Mouse (Mus musculus) forelimb bud, embryonic 11.5 days (tissue): ENCODE results near the gene Polr3b.

ENCODE experiments used
- DNase-seq: peaks from one replicate; pipeline ENCODE4 v3.0.0-alpha.2; 2012; ENCODE audit warnings: low read depth, low spot score

Polr3b gene

DNA sequence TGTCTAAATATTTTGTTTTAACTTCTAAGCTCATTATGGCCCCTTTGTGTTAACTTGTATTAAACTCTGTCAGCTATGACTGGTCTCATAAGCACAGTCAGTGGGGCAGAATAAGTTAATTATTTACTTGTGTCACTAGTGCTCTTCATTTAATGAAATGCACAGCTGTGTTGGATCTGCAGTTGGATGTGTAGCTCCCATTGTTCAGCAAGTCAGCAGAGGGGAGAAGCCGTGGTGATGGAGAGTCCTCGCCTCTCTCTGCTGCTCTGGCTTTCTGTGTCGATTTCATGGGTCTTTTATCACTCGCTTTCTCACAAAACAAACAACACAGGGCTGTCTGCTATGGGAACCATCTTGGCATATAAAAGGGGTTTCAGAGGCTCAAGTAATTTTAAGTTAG lies 88.7 kb downstream of the Polr3b start:
- no peak for DNase-seq

GRCm38 (mm10) chr10:84711479-84711878 lies 89.4 kb downstream of the Polr3b start:
- no peak for DNase-seq

DNA sequence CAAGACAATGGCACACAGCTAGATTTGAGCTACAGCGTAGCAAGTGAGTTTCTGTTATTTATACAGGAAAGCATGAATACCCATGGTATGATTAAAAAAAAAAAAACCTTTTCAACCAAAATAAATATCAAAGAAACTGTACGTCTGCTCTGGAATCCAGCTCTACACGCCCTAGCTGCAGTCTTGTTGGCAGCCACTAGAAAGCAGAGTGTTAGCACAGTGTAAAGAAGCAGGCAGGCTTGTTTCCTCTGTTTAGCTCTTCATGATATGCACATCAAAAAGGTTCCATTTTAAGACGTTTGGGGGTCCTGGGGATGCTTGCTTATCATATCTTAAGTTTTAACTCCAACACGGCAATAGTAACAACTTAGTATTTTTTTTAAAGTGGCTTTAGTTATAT lies 89.8 kb downstream of the Polr3b start:
- no peak for DNase-seq

DNA sequence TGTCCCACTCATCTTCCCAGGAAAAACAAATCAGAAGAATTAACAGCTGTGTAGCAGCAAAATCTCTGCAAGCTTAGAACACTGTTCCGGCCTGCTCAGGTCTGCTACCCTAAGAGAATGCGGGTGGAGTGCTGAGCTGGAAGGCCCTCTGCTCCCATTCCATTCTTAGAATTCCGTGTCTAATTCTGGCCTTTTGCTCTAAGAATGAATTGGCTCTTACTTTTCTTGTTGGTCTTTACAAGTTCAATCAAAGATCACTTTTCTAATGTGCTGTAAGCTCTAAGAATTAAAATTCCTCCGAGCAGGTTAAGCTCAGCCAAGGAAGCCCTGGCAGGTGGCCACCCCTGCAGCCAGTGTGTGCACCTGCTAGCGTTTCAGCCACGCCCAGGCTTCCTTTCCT lies 90.4 kb downstream of the Polr3b start:
- no peak for DNase-seq

DNA sequence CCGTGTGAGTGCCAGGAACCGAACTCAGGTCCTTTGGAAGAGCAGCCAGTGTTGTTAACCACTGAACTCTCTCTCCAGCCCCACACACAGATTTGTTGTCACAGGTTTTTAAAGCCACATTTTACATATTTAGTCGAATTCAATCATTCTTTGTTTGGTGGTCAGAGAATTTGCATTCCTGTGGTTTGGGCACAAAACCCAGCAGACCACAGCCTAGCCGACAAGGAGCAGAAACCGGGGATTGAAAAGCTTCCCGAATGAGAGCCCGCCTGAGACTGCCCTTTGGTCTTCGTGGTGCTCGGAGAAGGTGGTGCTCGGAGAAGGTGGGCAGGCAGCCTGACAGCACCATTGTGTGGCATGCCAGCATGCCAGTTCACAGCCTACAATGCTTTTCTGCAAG lies 91.0 kb downstream of the Polr3b start:
- no peak for DNase-seq

- no peak for DNase-seq
Measured at GRCm38 (mm10) chr10:84715639-84716038, 93.5 kb downstream of the Polr3b start.

DNA sequence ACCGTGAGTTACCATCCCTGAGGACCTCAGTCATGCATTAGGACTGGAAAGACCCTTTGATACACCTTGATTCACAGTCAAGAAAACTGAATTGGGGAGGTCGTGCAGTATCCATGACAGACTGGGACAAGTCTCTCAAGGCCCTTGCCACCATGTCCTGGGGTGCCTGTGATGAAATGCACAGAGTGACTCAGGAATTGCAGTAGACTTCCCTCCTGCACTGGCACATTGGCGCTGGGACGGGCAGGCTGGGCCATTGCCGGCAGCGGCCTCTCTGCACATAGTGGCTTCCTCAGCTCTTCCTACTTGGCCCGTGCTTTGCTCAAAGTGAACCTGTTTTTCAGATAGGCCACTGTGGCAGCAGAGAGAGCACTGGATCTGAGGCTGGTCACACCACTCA lies 94.5 kb downstream of the Polr3b start:
- DNase-seq, result no peak

DNA sequence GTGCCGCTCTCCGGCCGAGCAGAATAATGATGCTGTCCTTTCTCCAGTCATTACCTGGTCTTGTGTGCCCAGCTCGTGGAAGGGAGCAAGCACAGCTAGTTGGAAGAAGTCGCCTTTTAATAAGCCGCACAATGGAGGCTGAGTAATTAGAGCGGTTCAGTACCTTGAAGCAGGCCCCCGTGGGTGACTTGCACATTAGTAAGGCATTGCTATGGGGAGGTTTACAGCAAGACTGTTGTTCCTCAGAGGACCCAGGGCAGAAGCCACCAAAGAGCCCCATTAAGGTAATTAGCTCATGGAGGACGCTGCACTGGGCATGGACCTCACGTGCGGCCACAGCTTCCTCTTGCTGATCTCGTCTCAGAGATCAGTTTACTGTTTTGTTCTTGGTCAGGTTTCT lies 100.6 kb downstream of the Polr3b start:
- DNase-seq, result no peak

DNA sequence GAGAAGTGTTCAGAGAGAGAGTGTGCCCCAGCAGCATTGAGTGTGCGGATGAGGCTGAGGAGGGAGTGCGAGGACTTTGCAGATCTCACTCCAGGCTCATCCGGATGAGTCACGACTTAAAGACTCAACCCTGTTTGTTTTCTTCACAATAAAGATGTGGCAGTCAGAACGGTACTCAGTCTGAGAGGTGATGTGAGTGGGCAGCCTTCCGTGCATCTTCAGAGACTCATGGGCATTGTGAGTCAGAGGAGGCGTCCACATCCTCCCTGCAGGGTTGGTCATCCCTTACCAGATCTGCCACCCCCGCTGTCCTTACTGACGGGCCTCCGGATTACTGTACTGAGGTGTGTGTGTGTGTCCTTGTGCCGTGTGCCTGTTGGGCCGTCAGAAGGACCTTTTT lies 104.9 kb downstream of the Polr3b start:
- no peak for DNase-seq

GRCm38 (mm10) chr10:84727760-84728159 lies 105.7 kb downstream of the Polr3b start:
- DNase-seq, result no peak

GRCm38 (mm10) chr10:84730078-84730477 lies 108.0 kb downstream of the Polr3b start:
- no peak for DNase-seq

- DNase-seq, result peak; percentile 79
Measured at GRCm38 (mm10) chr10:84730956-84731355, 108.9 kb downstream of the Polr3b start.

- no peak for DNase-seq
Measured at GRCm38 (mm10) chr10:84733511-84733910, 111.4 kb downstream of the Polr3b start.

DNA sequence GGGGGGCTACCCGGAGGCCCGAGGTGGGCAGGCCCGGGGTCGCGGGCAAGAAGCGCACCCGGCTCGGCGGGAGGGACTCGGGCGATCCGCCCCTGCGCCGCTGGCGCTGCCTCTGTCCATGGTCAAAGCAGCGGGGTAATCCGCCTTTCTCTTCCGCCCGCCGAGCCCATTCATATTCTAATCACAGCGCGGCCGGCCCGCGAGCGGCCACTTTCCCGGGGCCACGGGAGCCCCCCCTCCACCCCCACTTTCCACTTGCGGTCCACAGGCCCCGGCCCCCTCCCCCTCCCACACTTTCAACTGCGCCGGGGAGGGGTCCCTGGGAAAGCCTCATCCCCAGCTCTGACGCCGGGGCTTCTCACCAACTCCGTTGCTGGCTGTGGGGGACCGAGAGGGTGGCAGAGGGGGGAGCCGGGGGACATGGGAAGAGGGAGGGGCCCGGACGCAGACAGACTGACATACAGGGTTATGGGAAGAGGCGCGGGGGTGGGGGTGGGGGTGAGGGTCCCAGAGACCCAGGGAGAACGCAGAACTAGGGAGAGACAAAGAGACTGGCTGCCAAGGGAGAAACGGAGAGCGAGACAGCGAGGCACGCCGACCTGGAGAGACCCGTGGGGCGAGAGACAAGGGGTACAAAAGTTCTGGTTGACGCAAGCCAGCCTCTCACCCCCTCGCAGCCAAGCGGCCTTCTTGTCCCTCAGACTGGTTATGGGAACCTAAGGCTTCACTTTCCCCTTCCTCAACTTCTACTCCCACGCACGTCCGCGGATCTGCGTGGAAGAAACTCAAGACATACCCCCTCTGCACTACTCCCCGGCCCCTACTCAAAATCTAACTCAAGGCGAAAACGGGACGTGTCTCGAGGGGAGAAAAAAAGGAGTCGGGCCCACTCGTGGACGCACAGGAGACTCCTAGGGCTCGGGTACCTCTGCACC lies 133.0 kb downstream of the Polr3b start:
- DNase-seq, result no peak

- DNase-seq, result no peak
Measured at GRCm38 (mm10) chr10:84755786-84756203, 133.7 kb downstream of the Polr3b start, which contains the start of gene Rfx4. TSS of gene Rfx4 (plus strand) at chr10:84756062.

- DNase-seq, result peak; percentile 40
Measured at GRCm38 (mm10) chr10:84756435-84757095, 134.5 kb downstream of the Polr3b start.

DNA sequence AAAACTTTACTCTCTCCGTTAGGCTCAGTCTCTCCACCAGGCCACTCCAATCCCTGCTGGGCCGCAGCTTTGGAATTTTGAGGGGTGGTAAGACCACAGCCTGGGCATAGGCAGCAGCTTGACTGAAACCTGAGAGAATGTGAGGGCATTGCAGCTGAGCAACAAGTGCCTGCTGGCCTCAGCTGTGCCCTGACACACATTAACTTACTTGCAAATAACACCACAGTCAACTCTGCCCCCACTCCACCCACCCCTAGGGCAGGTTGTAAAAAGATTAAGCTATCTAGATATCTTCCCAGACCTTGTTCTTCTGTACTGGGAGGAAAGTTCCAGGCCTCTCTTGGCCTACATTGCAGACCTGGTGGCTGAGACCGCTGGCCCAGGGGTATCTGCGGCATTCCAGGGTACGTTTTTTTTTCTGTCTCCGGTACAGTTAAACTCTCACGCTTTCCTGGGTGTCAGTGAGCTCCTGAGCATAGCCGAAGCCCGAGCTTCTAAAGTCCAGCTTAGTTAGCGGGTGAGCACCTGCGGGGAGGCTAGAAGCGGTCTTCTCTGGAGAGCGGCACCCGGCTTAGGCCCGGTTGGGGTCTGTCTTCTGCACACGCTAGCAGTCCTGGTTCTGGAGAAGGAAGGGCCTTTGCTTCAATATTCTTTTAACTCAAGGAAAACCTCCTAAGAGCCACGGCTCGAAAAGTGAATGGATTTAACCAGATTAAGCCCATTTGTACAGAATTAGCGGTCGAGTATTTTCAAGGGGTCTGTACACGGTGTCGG lies 135.5 kb downstream of the Polr3b start:
- DNase-seq, result peak; percentile 13

GRCm38 (mm10) chr10:84758200-84758468 lies 136.0 kb downstream of the Polr3b start:
- DNase-seq, result no peak

DNA sequence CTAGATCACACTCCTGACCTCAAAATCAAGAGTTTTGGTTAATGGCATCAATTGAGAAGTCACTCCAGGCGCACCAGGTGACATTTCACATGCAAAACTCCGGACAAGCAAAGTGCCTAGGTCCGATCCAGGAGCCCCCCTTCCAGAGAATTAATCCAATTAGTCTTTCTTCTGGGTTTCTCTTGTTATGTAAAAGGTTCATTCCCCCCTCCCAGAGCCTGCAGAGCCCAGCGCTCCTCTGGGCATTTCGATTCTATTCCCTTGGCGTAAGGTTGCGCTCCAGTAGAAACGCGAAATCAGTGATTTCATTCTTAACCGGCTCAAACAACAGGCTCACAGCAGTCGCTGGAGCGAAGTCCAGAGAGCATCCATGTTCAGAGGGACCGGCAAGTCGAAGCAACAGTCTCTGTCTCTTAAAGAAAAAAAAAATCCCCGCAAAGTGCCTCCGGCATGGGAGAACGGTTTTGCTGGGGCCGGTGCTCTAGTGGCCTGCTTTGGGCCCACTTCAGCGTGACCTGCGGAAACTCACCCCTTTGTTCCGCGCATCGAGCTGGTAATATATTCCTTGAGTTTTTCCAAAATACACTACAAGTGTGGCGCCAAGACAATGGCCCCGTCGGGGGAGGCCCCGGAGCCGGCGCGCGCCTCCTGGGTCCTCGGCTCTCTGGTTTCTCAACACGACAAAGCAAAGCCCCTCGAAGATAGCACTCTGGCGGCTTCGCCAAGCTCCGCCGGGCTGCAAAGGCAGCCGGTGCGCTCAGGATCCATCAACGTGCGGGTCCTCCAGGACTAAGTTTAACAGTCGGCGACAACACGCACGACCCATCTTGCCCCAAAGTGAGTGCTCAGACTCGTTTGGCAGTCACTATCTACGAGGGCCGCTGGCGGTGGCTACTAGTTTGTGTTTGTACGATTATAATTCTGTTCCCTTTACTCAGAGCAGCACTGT lies 136.7 kb downstream of the Polr3b start:
- DNase-seq, result peak; percentile 26

DNA sequence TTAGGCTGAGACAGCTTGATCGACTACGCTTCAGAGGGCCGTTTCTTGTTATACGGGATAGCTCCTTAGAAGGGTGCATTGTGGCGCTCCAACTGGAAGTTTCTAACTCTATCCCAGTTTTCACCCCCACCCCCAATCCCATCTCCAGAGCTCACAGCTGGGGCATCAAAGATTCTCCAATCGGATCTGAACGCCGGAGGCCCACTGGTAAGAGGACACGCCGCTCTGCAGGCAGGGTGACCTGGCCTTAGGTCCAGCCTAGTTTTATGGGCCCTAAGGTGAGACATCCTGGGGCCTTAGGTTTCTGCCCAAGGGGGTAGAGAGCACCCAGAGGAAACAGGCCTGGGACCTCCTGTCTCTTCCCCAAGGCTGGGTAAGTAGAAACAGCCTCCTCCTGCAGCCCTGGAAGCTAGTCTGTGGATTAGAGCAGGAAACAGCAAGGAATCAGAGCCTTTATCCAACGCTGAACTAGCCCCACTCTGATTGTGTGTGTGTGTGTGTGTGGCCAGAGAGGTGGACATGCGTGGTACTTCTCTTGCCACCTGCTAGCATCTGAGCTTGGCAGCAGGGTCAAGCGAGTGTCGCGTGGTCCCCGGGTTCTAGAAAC lies 137.5 kb downstream of the Polr3b start:
- peak; percentile 29 for DNase-seq
